In the genomic region with DNA sequence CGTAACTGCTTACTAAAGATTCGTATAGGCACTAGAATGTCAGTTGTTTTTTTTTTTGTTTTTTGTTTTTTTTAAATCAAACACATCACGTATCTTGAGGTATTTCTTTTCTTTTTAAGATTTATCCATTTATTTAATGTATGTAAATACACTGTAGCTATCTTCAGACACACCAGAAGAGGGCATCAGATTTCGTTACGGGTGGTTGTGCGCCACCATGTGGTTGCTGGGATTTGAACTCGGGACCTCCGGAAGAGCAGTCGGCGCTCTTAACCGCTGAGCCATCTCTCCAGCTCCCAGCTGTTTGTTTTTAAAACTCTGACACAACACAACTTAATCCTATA, we compare ENCODE assay signal across 11 mouse cellular contexts. TPM values are rescaled to one million over a fixed set of nuclear protein-coding genes. Genes with fewer than 3 reads are reported as not detected.
DNase-seq lines count a peak whose midpoint lies in the region; ATAC-seq and TF ChIP-seq lines count a peak whose summit lies in the region.
"Not testable (repeated sequence)": the region's sequence is repeated elsewhere in the genome, so short reads cannot be mapped to it uniquely, and the experiment has no call there.
"Had no signal": no experiment of that assay in that cellular context is flagged by ENCODE, and none has a peak within 500 bp of the region (broad histone marks: within the 10 kb centered on the region; RNA-seq: fewer than 3 reads in every experiment).

No protein-coding gene starts in this region.

- H3K36me3 ChIP-seq in embryonic facial prominence, embryonic 12.5 days; forebrain, postnatal 0 days (ENCODE audit: insufficient read depth); hindbrain, embryonic 12.5 days; kidney, embryonic 16.5 days (ENCODE audit: insufficient read depth, low read length); liver, embryonic 13.5 days; midbrain, embryonic 11.5 days (ENCODE audit: control insufficient read depth, insufficient read depth, low read length): not testable (repeated sequence)

- H3K9me3 ChIP-seq in embryonic facial prominence, embryonic 12.5 days; forebrain, postnatal 0 days (ENCODE audit: low read length); hindbrain, embryonic 12.5 days (replicated peaks); kidney, embryonic 16.5 days (ENCODE audit: low read length); liver, embryonic 13.5 days (replicated peaks); midbrain, embryonic 11.5 days (ENCODE audit: control insufficient read depth, low read length): not testable (repeated sequence)

- ATAC-seq in embryonic facial prominence, embryonic 12.5 days (ENCODE audit: insufficient number of reproducible peaks, insufficient read depth, low FRiP score, low TSS enrichment); hindbrain, embryonic 12.5 days (ENCODE audit: low FRiP score); kidney, embryonic 16.5 days (ENCODE audit: low FRiP score, low TSS enrichment); liver, embryonic 13.5 days (ENCODE audit: low read depth); midbrain, embryonic 11.5 days (ENCODE audit: low FRiP score): not testable (repeated sequence)
- ATAC-seq in forebrain, postnatal 0 days: peak; percentile 20; the same call in 1 of the 2 replicates

- H3K4me2 ChIP-seq in embryonic facial prominence, embryonic 12.5 days (replicated peaks): peak overlapping the region; percentile 88
- peak overlapping the region; percentile 75 for H3K4me2 ChIP-seq in forebrain, postnatal 0 days (ENCODE audit: low read depth)
- peak overlapping the region; percentile 83 for H3K4me2 ChIP-seq in hindbrain, embryonic 12.5 days (replicated peaks)
- H3K4me2 ChIP-seq in kidney, embryonic 16.5 days (replicated peaks; ENCODE audit: low read depth, low read length): peak overlapping the region; percentile 86
- peak overlapping the region; percentile 80 for H3K4me2 ChIP-seq in liver, embryonic 13.5 days
- peak overlapping the region; percentile 62 for H3K4me2 ChIP-seq in midbrain, embryonic 11.5 days

- H3K27me3 ChIP-seq in embryonic facial prominence, embryonic 12.5 days: peaks cover 27% of the 10 kb centered on the region
- H3K27me3 ChIP-seq in forebrain, postnatal 0 days (ENCODE audit: insufficient read depth, low read length): peaks cover 20% of the 10 kb centered on the region
- H3K27me3 ChIP-seq in hindbrain, embryonic 12.5 days: peaks cover 43% of the 10 kb centered on the region
- H3K27me3 ChIP-seq in kidney, embryonic 16.5 days (ENCODE audit: insufficient read depth, low read length): not testable (repeated sequence)
- peaks cover 50% of the 10 kb centered on the region for H3K27me3 ChIP-seq in liver, embryonic 13.5 days
- peaks cover 11% of the 10 kb centered on the region for H3K27me3 ChIP-seq in midbrain, embryonic 11.5 days (ENCODE audit: control insufficient read depth, insufficient read depth, low read length)

- H3K4me1 ChIP-seq in embryonic facial prominence, embryonic 12.5 days: peaks cover 11% of the 10 kb centered on the region
- not testable (repeated sequence) for H3K4me1 ChIP-seq in forebrain, postnatal 0 days (ENCODE audit: insufficient read depth); hindbrain, embryonic 12.5 days; midbrain, embryonic 11.5 days (ENCODE audit: control insufficient read depth, insufficient read depth, low read length)
- H3K4me1 ChIP-seq in kidney, embryonic 16.5 days (ENCODE audit: insufficient read depth, low read length): peaks cover 12% of the 10 kb centered on the region
- peaks cover 25% of the 10 kb centered on the region for H3K4me1 ChIP-seq in liver, embryonic 13.5 days (replicated peaks)

- H3K4me3 ChIP-seq in embryonic facial prominence, embryonic 12.5 days: peak overlapping the region; percentile 44
- peak overlapping the region; percentile 35 for H3K4me3 ChIP-seq in forebrain, postnatal 0 days (ENCODE audit: low read depth, low read length)
- H3K4me3 ChIP-seq in hindbrain, embryonic 12.5 days: peak overlapping the region; percentile 44
- peak overlapping the region; percentile 58 for H3K4me3 ChIP-seq in kidney, embryonic 16.5 days (ENCODE audit: low read length)
- H3K4me3 ChIP-seq in liver, embryonic 13.5 days (replicated peaks): peak overlapping the region; percentile 57
- peak overlapping the region; percentile 37 for H3K4me3 ChIP-seq in midbrain, embryonic 11.5 days (ENCODE audit: low read depth, low read length)

- 13% methylated on average over 11 of the region's 11 CpGs for WGBS in embryonic facial prominence, embryonic 12.5 days
- 13% methylated on average over 11 of the region's 11 CpGs for WGBS in forebrain, postnatal 0 days
- 14% methylated on average over 11 of the region's 11 CpGs for WGBS in hindbrain, embryonic 12.5 days
- WGBS in kidney, embryonic 16.5 days: 13% methylated on average over 11 of the region's 11 CpGs
- 11% methylated on average over 11 of the region's 11 CpGs for WGBS in liver, embryonic 13.5 days (ENCODE audit: insufficient replicate concordance)
- WGBS in midbrain, embryonic 11.5 days: 14% methylated on average over 11 of the region's 11 CpGs

- H3K27ac ChIP-seq in embryonic facial prominence, embryonic 12.5 days; forebrain, postnatal 0 days (ENCODE audit: low read depth, low read length); hindbrain, embryonic 12.5 days; kidney, embryonic 16.5 days (ENCODE audit: low read length); liver, embryonic 13.5 days; midbrain, embryonic 11.5 days (ENCODE audit: low read depth, low read length): not testable (repeated sequence)

- peak; percentile 64 for TF ChIP-seq CTCF in forebrain, postnatal 0 days (IDR thresholded peaks at IDR 0.05; ENCODE audit: low read depth)

- not testable (repeated sequence) for H3K9ac ChIP-seq in embryonic facial prominence, embryonic 12.5 days; forebrain, postnatal 0 days; midbrain, embryonic 11.5 days (ENCODE audit: low read length)
- 0 out of 2 replicates have a peak overlapping the region, but pooled peaks have one; percentile 35 for H3K9ac ChIP-seq in hindbrain, embryonic 12.5 days
- peak overlapping the region; percentile 70; the same call in 1 of the 2 replicates for H3K9ac ChIP-seq in kidney, embryonic 16.5 days (replicated peaks; ENCODE audit: low read length)
- H3K9ac ChIP-seq in liver, embryonic 13.5 days: peak overlapping the region; percentile 52; the same call in 1 of the 2 replicates

- DNase-seq in forebrain, postnatal 0 days; liver, embryonic 13.5 days; midbrain, embryonic 11.5 days (ENCODE audit: low spot score, missing footprints): not testable (repeated sequence)
- DNase-seq in retina, embryonic 14.5 days (ENCODE audit: low spot score): peak; percentile 37

RNA-seq across cellular contexts. Expression of a gene that starts 0.3 kb away (rescaled TPM):
- 2.9 and 3.3 TPM in 2 replicates for polyA plus RNA-seq in embryonic facial prominence, embryonic 12.5 days (2016; fragmentation: Nextera tagmentation; extraction: Ambion mirVana)
- total RNA-seq in forebrain, postnatal 0 days (2014; rRNA removed): 0.15 and 0.86 TPM in 2 replicates
- polyA plus RNA-seq in forebrain, postnatal 0 days (2015; fragmentation: Nextera tagmentation; extraction: Ambion mirVana): 0.31 and 0.51 TPM in 2 replicates
- 1.2 and 1.7 TPM in 2 replicates for polyA plus RNA-seq in hindbrain, embryonic 12.5 days (2016; fragmentation: Nextera tagmentation; extraction: Ambion mirVana)
- polyA plus RNA-seq in kidney, embryonic 16.5 days (2015; fragmentation: Nextera tagmentation; extraction: Ambion mirVana): 25.9 and 28.3 TPM in 2 replicates
- polyA plus RNA-seq in liver, embryonic 13.5 days (2015; fragmentation: Nextera tagmentation; extraction: Ambion mirVana): 0.20 and 0.34 TPM in 2 replicates
- 0.46 and 0.66 TPM in 2 replicates for polyA plus RNA-seq in midbrain, embryonic 11.5 days (2014; fragmentation: Nextera tagmentation; extraction: Ambion mirVana)
- total RNA-seq: gastrocnemius, adult 8-10 months had no signal

RNA-seq across cellular contexts. Expression of a gene that starts 8.9 kb away (rescaled TPM):
- 8.8 TPM in 2 replicates for polyA plus RNA-seq in embryonic facial prominence, embryonic 12.5 days (2016; fragmentation: Nextera tagmentation; extraction: Ambion mirVana)
- total RNA-seq in forebrain, postnatal 0 days (2014; rRNA removed): 6.8 and 9.5 TPM in 2 replicates
- polyA plus RNA-seq in forebrain, postnatal 0 days (2015; fragmentation: Nextera tagmentation; extraction: Ambion mirVana): 12.6 and 20.0 TPM in 2 replicates
- polyA plus RNA-seq in hindbrain, embryonic 12.5 days (2016; fragmentation: Nextera tagmentation; extraction: Ambion mirVana): 8.2 and 9.0 TPM in 2 replicates
- polyA plus RNA-seq in kidney, embryonic 16.5 days (2015; fragmentation: Nextera tagmentation; extraction: Ambion mirVana): 13.2 and 14.3 TPM in 2 replicates
- 1.6 and 2.1 TPM in 2 replicates for polyA plus RNA-seq in liver, embryonic 13.5 days (2015; fragmentation: Nextera tagmentation; extraction: Ambion mirVana)
- 6.3 and 7.9 TPM in 2 replicates for polyA plus RNA-seq in midbrain, embryonic 11.5 days (2014; fragmentation: Nextera tagmentation; extraction: Ambion mirVana)

RNA-seq across cellular contexts. Expression of a gene that starts 23.7 kb away (rescaled TPM):
- polyA plus RNA-seq in embryonic facial prominence, embryonic 12.5 days (2016; fragmentation: Nextera tagmentation; extraction: Ambion mirVana): 11.1 and 14.2 TPM in 2 replicates
- 3.5 and 6.6 TPM in 2 replicates for total RNA-seq in forebrain, postnatal 0 days (2014; rRNA removed)
- 4.4 and 4.6 TPM in 2 replicates for polyA plus RNA-seq in forebrain, postnatal 0 days (2015; fragmentation: Nextera tagmentation; extraction: Ambion mirVana)
- 11.8 and 12.7 TPM in 2 replicates for polyA plus RNA-seq in hindbrain, embryonic 12.5 days (2016; fragmentation: Nextera tagmentation; extraction: Ambion mirVana)
- 17.3 and 20.6 TPM in 2 replicates for polyA plus RNA-seq in kidney, embryonic 16.5 days (2015; fragmentation: Nextera tagmentation; extraction: Ambion mirVana)
- polyA plus RNA-seq in liver, embryonic 13.5 days (2015; fragmentation: Nextera tagmentation; extraction: Ambion mirVana): 6.3 and 7.1 TPM in 2 replicates
- polyA plus RNA-seq in midbrain, embryonic 11.5 days (2014; fragmentation: Nextera tagmentation; extraction: Ambion mirVana): 10.8 and 12.1 TPM in 2 replicates

RNA-seq across cellular contexts. Expression of a gene that starts 40.2 kb away (rescaled TPM):
- 76.9 and 78.5 TPM in 2 replicates for polyA plus RNA-seq in embryonic facial prominence, embryonic 12.5 days (2016; fragmentation: Nextera tagmentation; extraction: Ambion mirVana)
- 35.8 and 37.6 TPM in 2 replicates for total RNA-seq in forebrain, postnatal 0 days (2014; rRNA removed)
- polyA plus RNA-seq in forebrain, postnatal 0 days (2015; fragmentation: Nextera tagmentation; extraction: Ambion mirVana): 74.7 and 74.9 TPM in 2 replicates
- 58.8 and 64.3 TPM in 2 replicates for polyA plus RNA-seq in hindbrain, embryonic 12.5 days (2016; fragmentation: Nextera tagmentation; extraction: Ambion mirVana)
- polyA plus RNA-seq in kidney, embryonic 16.5 days (2015; fragmentation: Nextera tagmentation; extraction: Ambion mirVana): 108 and 113 TPM in 2 replicates
- 616 and 657 TPM in 2 replicates for polyA plus RNA-seq in liver, embryonic 13.5 days (2015; fragmentation: Nextera tagmentation; extraction: Ambion mirVana)
- 86.8 and 90.8 TPM in 2 replicates for polyA plus RNA-seq in midbrain, embryonic 11.5 days (2014; fragmentation: Nextera tagmentation; extraction: Ambion mirVana)

RNA-seq across cellular contexts. Expression of a gene that starts 44.5 kb away (rescaled TPM):
- polyA plus RNA-seq in embryonic facial prominence, embryonic 12.5 days (2016; fragmentation: Nextera tagmentation; extraction: Ambion mirVana): not detected in 2 replicates
- total RNA-seq in forebrain, postnatal 0 days (2014; rRNA removed): 1.3 TPM in 1 of 2 replicates, not detected in the other
- 0.31 and 0.43 TPM in 2 replicates for polyA plus RNA-seq in forebrain, postnatal 0 days (2015; fragmentation: Nextera tagmentation; extraction: Ambion mirVana)
- not detected in 2 replicates for polyA plus RNA-seq in hindbrain, embryonic 12.5 days (2016; fragmentation: Nextera tagmentation; extraction: Ambion mirVana)
- 0.40 and 0.95 TPM in 2 replicates for polyA plus RNA-seq in kidney, embryonic 16.5 days (2015; fragmentation: Nextera tagmentation; extraction: Ambion mirVana)
- polyA plus RNA-seq in liver, embryonic 13.5 days (2015; fragmentation: Nextera tagmentation; extraction: Ambion mirVana): not detected in 2 replicates
- not detected in 2 replicates for polyA plus RNA-seq in midbrain, embryonic 11.5 days (2014; fragmentation: Nextera tagmentation; extraction: Ambion mirVana)
- total RNA-seq: gastrocnemius, adult 8-10 months; heart, postnatal 14 days; layer of hippocampus, postnatal 36 days had no signal
- polyA plus RNA-seq: myocyte had no signal
